Mouse (Mus musculus): ENCODE data around the gene Ccng2.

Gene Ccng2

DNA sequence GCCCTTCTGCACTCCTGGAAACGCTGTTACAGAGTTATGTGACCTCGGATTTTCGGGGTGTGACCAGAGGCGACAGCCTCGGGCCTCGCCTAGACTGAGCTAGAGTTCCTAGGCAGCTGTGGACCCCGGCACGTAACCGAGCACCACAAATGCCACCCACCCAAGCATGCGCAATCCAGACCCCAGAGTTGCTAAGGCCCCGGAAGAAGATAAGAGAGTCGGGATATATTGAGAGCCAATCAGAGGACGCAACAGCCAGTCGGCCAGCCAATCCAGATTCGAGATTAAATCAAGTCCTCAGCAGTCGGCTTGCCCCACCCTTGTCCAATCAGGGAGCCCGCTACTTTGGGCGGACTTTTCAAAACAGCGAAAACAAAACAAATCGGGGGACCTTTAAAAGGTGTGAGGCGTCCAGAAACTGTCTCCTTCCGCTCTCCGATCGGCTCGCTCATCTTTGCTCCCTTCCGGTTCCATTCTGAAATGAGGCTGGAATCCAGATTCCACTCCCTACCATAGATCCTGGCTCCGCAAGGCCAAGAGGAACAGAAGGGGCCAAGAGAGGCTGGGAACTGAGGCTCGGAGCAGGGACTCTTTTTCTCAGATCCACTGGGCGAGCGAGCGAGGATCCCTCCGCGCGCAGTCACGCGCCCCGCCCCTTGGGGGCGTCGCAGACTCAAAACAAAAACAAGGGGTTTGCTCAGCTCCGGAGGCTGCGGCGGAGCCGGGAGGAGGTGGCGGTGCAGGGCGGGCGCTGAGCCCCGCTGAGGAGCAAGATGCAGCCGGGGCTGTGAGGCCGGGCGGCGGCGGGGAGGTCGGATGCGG, at the start of gene Ccng2:
Gene Ccng2 (plus strand): TSS at position 375 of the 822 bp plus-strand sequence.
- DNase-seq (ENCODE audit: extremely low spot score, low read depth, low spot score), result peak; percentile 97

DNA sequence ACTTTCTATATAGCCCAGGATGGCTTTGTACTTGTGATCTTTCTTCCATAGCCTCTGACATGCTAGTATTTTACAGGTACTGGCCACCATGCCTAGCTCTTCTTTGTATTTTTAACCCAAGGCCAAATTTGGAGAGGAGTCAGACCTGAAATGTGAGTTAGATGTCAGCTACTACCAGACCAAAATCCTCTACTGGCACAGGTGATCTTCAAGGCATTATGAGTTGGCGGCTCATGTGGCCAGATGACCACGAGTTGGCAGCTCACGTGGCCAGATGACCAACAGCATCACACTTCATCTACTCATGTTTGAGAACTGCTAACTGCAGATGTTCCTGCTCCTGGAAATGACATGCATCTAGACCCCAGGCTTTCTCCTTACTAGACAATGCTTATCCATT, 48.7 kb upstream of the Ccng2 start:
- no peak for DNase-seq (ENCODE audit: extremely low spot score, low read depth, low spot score)

DNA sequence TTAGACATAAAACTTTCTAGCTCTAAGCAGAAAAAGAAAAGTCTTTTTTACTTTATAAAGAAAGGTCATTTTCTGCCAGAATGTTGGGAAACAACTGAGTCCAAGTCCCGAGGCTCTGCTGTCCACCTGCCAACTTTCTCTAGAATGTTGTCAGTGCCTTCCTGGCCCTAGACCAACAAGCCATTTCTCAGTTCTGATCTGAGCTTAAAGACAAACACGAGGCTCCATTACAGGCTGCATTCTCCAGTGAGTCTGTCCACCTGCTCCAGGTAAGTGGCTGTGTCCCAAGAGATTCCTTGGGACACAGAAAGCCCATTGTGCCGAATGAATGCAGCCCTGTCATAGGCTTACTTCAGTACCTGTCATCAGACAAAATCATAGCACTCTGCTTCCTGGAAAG, 45.4 kb upstream of the Ccng2 start:
- DNase-seq (ENCODE audit: extremely low spot score, low read depth, low spot score), result no peak

DNA sequence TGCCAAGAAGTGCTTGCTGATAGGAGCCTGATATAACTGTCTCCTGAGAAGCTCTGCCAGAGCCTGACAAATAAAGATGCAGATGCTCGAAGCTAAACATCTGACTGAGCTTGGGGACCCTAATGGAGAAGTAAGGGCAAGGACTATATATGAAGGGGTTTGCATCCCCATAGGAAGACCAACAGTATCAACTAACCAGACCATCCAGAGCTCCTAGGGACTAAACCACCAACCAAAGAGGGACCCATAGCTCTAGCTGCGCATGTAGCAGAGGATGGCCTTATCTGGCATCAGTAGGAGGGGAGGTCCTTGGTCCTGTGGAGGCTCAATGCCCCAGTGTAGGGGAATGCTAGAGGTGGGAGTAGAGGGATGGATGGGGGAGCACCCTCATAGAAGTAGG, 42.5 kb upstream of the Ccng2 start:
- no peak for DNase-seq (ENCODE audit: extremely low spot score, low read depth, low spot score)

DNA sequence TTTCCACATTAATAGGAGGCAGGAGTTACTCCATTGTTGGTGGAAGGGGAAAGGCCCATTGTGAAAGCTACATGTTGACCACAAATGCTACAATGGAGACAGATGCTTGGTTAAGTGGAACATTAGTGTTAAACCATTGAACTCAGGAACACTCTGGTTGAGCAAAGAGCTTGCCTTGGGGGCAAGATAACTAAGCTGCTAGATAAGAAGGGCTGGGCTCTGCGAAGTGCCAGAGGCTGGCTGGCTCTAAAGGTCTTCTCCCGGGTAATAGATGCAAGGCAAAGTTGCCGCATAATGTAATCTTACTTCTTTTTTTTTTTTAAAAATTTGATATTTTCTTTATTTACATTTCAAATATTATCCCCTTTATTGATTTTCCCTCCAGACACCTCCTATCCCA, 39.9 kb upstream of the Ccng2 start:
- no peak for DNase-seq (ENCODE audit: extremely low spot score, low read depth, low spot score)

DNA sequence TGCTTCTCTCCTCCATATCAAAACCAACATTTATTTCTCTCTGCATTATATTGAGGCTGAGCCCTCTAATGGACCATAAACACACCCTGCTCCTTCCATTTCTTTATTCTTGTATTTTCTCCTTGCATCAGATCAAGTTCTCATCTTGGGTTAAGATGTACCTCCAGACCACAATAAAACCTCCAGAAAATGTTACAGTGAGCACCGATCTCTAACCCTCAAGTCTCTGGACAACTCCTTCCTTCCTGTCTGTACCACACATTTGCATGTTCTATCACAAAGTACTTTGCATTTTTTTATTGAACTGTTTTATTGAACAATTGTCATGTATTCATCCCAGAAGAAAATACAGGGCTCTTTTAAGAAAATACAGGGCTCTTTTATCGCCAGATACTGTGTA, 37.5 kb upstream of the Ccng2 start:
- no peak for DNase-seq (ENCODE audit: extremely low spot score, low read depth, low spot score)

DNA sequence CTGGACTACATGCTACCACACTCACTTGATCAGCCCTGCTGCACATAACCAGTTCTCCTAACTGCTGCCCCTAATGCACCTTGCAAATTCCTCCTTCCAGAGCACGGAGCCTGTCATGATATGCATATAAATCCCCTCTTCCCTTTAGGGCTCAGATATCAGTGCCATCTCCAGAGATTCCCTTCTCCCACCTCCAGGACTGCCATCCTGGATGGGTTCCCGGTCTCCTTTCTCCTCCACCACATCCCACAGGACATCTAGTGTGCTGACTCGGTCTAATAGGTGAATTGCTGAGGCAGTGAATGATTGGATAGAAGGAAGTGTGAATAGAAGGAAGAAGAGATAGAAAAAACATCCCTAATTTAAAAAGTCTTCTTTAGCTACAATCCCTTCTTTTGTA, 35.3 kb upstream of the Ccng2 start:
- no peak for DNase-seq (ENCODE audit: extremely low spot score, low read depth, low spot score)

DNA sequence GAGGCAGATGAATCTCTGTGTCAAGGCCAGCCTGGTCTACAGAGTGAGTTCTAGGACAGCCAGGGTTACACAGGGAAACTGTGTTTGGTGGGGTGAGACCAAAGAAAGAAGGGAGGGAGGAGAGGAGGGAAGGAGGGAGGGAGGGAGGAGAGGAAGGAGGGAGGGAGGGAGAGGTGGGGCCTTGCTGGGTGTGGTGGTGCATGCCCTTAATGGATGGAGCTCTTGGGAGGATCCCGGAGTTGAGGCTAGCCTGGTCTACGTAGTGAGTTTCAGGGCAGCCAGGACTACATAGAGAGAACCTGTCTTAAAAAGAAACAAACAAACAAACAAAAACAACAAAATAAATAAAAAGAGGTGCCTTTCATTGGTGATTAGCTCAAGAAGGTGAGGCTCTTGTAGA, 34.2 kb upstream of the Ccng2 start:
- no peak for DNase-seq (ENCODE audit: extremely low spot score, low read depth, low spot score)

DNA sequence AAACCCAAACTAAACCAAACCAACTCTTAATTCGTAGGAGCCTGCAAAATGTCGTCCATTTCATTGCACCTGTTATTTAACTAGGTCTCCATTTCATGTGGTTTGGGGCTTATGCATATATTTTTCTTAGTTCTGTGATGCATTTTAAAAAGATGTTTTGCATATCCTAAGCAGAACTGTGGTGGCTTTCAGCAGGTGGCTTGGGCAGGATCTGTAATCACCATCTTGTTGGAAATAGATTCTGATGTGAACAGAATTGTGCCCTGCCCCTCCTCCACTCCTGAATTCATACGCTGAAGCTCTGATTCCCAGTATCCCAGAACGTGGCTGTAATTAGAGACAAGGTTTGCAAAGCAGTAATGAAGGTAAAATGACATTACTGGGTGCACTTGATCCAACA, 32.9 kb upstream of the Ccng2 start:
- no peak for DNase-seq (ENCODE audit: extremely low spot score, low read depth, low spot score)

DNA sequence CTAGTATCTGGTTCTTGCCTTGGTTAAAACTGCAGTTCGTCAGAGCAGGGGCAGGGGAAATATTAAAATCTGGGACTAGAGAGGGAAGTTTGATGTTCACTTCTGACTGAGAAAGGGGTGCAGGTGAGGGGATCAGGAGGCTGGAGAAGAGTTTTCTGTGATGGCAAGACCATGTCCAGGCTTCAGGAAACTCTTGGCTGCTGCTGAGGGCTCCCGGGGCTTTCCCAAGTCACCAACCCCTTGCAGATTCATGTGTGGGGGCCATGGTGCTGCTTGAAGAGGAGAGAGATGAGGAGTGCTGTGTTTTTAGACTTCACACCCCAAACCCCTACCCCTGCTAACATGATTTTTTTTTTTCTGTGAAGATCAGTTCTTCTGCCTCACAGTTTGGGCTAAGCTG, 32.5 kb upstream of the Ccng2 start:
- DNase-seq (ENCODE audit: extremely low spot score, low read depth, low spot score), result no peak

DNA sequence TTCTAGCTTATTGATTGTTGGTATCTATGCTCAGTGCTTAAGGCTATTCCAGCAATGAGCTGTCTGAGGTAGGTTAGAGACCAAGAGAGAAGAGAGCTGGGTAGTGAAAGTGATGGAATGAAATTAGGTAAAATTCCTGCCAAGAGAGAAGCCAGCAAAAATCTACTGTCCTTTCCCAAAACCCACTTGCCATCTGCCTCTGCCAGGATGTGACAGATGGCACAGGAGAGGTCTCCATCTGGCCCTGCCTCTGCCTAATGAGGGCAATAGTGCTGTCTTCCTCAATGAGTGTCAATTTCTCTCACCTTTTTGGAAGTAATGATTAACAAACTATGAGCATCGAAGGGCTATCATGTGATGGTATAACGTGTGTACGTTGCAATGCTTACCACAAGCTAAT, 31.2 kb upstream of the Ccng2 start:
- DNase-seq (ENCODE audit: extremely low spot score, low read depth, low spot score), result no peak

DNA sequence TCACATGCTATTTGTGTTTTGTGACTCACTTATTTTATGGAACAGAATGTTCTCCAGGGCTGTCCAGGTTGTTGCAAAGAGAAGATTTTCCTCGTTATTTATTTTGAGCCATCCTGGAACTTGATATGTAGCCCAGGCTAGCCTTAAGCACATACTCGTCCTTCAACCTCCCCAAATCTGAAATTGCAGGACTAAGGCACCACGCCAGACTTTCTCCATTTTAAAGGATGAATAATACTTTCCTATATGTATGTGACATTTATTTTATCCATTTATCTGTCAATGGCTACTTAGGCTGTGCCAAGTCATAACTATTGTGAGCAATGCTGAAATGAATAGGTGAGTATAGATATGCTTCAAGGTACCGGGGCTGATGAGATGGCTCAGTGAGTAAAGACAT, 30.5 kb upstream of the Ccng2 start:
- DNase-seq (ENCODE audit: extremely low spot score, low read depth, low spot score), result no peak

DNA sequence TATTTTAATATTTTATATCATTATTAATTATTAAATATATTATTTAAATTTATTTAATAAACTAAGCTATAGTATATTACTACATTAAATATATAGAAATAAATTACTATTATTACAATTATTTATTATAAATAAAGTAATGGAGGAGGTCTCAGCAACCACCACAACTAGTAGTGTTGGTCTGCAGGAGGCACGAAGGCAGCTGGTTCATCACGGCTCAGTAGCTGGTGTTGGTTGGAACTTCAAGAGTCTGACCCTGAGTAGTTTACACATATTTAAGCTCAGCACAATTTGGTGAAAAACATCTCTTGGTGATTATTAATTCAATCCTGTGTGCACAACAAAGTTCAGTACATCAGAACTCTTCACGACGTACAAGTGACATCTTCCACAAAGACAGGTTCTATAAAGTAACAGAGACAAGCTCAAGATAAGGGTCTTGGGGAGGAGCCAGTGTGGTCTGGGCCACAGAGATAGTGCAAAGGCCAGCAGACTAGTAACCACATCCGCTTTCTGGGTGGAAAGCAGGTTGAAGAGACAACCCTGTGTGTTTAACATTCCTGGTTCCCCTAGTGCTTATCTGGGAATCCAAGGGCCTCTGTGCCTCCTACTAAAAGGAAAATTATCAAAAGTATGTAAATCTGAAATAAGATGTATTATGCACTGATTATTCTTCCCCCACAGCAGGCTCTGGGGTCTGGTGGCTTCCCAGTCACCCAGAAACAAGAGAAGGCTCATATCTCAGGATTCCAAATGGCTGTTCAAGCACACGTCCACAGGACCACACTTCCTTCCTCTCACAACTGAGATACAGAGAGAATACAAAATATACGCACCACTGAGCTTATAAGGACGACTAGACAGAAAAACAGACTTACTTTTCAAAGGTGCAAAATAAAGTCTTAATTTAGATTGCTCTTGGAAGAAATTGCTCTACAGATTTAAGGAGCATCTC, 27.2 kb upstream of the Ccng2 start:
- no peak for DNase-seq (ENCODE audit: extremely low spot score, low read depth, low spot score)

DNA sequence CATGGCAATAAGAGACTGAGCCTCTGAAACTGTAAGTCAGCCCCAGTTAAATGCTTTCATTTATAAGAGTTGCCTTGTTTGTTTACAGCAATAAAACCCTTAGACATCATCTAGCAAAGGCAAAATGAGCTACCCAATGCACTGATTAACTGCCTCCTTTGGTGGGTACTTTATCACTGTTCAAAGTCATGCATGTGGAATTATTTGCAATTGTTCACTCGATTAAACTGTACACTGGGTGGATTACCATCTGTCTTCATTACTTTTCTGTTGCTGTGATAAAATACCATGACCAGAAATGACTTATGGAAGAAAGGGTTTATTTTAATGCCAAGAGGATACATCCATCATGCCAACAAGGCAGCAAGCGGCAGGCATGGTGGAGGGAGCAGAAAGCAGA, 21.8 kb upstream of the Ccng2 start:
- DNase-seq (ENCODE audit: extremely low spot score, low read depth, low spot score), result no peak

DNA sequence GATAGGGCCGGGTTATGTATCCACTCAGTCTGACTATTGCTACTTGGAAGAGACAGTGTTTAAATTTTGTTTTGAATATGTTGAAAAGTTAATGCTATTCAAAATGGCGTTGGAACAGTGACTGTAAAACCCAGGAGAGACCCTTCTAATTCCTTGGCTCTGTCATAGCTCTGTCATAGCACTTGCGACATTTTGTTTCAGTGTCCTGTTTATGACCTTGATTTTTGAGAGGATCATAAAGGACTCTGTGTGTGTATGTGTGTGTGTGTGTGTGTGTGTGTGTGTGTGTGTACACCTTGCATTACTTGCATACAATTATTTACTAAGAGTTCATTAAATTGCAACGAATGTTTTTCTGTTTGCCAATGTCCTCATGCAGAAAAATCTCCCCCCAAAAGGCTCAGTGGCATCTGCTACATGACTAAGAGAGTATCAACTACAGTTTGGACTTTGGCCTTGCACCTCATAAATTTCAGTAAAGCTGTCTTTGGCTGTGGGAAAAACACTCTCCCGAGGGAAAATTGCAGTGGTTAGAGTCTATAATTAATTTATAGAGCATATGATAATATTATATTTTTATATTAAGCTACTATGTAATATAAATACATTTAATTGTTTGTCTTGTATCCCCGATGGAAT, 17.0 kb upstream of the Ccng2 start:
- no peak for DNase-seq (ENCODE audit: extremely low spot score, low read depth, low spot score)

DNA sequence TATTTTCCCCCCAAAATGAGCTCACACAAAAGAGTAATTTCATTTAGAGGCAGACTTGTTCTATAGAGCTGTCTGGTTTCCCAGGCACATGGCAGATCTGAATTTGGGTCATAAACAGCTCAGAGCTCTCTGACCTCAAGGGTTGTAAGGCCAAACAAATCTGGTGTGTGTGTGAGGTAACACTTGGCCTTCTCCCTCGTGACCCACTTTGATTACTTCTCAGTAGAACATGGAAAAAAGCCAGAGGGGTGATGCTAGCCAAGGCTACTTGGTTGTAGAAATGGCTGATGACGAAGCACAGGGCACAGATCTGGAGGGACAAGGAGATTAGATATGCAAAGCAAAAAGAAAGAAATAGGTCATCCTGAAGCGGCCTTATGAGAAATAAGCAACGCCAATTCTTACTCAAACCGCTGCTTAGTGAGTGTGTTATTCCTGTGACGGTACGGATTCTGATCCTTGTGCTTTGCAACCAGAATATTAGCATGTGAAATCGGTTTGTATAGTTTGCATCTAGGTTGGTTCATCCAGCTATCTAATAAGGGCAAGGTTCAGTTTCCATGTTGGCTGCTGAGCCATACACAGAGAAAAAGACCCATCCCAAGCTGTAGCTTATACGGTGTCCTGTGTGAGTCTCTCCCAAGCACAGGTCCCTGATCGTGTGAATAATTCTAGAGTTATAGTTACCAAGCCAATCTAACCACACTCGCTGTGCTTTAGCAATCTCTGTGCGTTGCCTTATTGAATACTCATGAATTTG, 15.9 kb upstream of the Ccng2 start:
- DNase-seq (ENCODE audit: extremely low spot score, low read depth, low spot score), result no peak

DNA sequence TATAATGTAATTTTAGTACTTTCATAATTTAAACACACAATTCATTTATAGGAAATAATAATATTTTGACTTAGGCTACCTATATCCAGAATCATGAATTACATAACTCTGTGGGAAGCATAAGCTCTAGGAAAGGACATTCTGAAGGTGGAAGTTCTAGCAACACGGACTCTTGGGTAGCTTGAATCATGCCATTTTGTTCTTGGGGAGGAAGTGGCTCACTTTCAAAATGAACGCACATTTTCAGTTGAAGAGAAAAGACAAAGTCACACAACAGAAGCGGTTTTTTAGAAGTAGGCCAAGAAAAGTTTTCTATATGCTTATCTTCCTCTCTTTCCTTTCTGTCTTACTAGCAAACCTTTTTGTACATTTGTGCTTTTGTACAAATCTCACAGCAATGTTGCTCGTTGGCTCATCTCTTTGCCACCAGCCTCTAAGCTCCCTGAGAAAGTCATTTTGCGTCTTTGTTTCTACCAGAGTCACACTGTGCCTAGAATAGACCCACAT, 11.2 kb upstream of the Ccng2 start:
- DNase-seq (ENCODE audit: extremely low spot score, low read depth, low spot score), result no peak

DNA sequence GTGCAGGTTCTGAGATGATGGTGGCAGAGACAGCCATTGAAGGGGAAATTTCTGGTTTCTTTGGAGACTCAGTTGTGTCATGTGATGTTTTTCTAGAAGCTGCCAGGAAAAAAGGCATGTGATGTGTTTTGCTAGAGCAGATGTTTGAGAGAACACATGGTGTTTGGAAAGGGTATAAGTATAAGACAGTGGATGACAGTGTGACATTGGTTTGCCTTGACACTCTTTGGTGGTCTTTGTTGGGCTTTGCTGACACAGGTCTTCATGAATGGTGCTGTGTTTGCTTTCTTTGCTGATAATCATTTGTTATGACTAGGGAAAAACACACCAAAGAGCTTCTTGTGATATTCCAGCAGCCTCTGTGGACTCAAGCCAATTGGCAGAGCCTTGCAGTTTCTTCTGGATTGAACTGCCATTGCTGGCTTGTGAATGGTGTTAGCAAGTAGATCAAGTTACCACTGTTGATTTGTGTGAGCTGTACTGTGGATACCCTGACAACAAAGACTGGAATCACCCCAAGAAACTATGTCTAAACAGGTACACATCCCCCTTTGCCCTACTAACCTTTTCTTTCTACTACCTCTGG, 10.1 kb upstream of the Ccng2 start:
- no peak for DNase-seq (ENCODE audit: extremely low spot score, low read depth, low spot score)

DNA sequence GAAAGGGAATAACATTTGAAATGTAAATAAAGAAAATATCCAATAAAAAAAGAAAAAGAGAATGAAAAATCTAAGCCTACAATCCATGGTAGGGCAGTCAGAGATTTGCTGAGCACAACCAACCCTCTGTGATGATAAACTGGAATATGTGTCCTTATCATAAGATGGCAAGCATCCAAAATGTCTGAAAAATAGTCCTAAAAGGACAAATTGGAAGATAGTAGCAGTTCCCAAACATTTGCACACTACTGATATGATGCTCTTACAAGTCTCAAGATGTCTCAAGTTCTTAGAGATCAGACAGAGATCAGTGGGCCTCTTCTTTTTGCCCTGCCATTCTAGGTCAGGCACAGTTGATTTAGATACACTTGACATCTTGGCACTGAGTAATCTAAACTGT, 7.7 kb upstream of the Ccng2 start:
- no peak for DNase-seq (ENCODE audit: extremely low spot score, low read depth, low spot score)

DNA sequence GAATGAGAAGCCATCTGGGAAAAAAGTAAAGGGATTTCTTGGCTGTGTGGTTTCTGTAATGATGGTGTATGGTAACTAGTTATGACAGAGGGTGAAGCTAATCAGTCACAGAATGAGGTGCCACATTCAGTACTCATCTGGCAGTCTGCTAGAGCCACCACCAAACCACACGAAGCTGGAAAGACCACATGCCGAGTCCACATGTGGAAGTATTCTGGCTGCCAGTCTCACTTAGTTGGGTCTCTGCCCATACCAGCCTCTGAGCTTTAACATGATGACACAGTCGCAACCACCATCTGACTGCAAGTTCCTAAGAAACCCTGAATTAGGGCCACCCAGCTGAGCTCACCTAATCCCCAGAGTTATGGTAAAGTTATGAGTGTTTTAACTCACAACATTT, 6.1 kb upstream of the Ccng2 start:
- DNase-seq (ENCODE audit: extremely low spot score, low read depth, low spot score), result no peak

Data from hindlimb bud, embryonic 11.5 days (tissue).